Mouse (Mus musculus): Measurements from ENCODE around the gene Cox7a1. TPM values are rescaled to one million over a fixed set of nuclear protein-coding genes. Genes with fewer than 3 reads are reported as not detected.
"Not testable (repeated sequence)": the region's sequence is repeated elsewhere in the genome, so short reads cannot be mapped to it uniquely, and the experiment has no call there.

Cox7a1 gene
- polyA plus RNA-seq, 1 experiment = 21.7 TPM

GRCm38 (mm10) chr7:30199498-30200139 is 15.7 kb downstream of the Cox7a1 start:
- peak overlapping the region; percentile 13 for H3K4me3 ChIP-seq (ENCODE audit: low read depth, low read length)
- TF ChIP-seq EP300 (IDR thresholded peaks at IDR 0.05; ENCODE audit: insufficient read depth, low read depth, low read length) (peak; percentile 55; the same call in 1 of the 2 replicates), POLR2A (IDR thresholded peaks at IDR 0.05; ENCODE audit: insufficient read depth, low read length) (no peak)
- no peaks in the 10 kb centered on the region for H3K9me3 ChIP-seq (replicated peaks; ENCODE audit: control insufficient read depth, insufficient read depth, low read length, poor library complexity, severe bottlenecking)
- H3K27ac ChIP-seq (ENCODE audit: insufficient read depth, low read length) = peak overlapping the region; percentile 88
- peaks cover 6% of the 10 kb centered on the region for H3K4me1 ChIP-seq (ENCODE audit: control insufficient read depth, insufficient read depth, low read length)
- H3K36me3 ChIP-seq (ENCODE audit: control insufficient read depth, insufficient read depth, low read length, poor library complexity, severe bottlenecking) = no peaks in the 10 kb centered on the region
- no peaks in the 10 kb centered on the region for H3K27me3 ChIP-seq (ENCODE audit: control insufficient read depth, insufficient read depth, low read length, poor library complexity, severe bottlenecking)
- peak overlapping the region; percentile 4; the same call in 1 of the 2 replicates for H3K9ac ChIP-seq (ENCODE audit: low read depth, poor library complexity, severe bottlenecking)

- no peaks in the 10 kb centered on the region for H3K27me3 ChIP-seq (ENCODE audit: control insufficient read depth, insufficient read depth, low read length, poor library complexity, severe bottlenecking)
- H3K9me3 ChIP-seq (replicated peaks; ENCODE audit: control insufficient read depth, insufficient read depth, low read length, poor library complexity, severe bottlenecking) = no peaks in the 10 kb centered on the region
- no peak for TF ChIP-seq CTCF (IDR thresholded peaks at IDR 0.05; ENCODE audit: low read depth, low read length)
- TF ChIP-seq POLR2A (IDR thresholded peaks at IDR 0.05; ENCODE audit: insufficient read depth, low read length) = no peak
- H3K27ac ChIP-seq (ENCODE audit: insufficient read depth, low read length) = peak overlapping the region; percentile 88
- H3K36me3 ChIP-seq (ENCODE audit: control insufficient read depth, insufficient read depth, low read length, poor library complexity, severe bottlenecking) = no peaks in the 10 kb centered on the region
- peaks cover 9% of the 10 kb centered on the region for H3K4me1 ChIP-seq (ENCODE audit: control insufficient read depth, insufficient read depth, low read length)
- peak overlapping the region; percentile 4 for H3K9ac ChIP-seq (ENCODE audit: low read depth, poor library complexity, severe bottlenecking)
- H3K4me3 ChIP-seq (ENCODE audit: low read depth, low read length) = no peak overlapping the region; the same call in 1 of the 2 replicates
These were observed 16.3 kb downstream of the Cox7a1 start for GRCm38 (mm10) chr7:30200200-30200599.

DNA sequence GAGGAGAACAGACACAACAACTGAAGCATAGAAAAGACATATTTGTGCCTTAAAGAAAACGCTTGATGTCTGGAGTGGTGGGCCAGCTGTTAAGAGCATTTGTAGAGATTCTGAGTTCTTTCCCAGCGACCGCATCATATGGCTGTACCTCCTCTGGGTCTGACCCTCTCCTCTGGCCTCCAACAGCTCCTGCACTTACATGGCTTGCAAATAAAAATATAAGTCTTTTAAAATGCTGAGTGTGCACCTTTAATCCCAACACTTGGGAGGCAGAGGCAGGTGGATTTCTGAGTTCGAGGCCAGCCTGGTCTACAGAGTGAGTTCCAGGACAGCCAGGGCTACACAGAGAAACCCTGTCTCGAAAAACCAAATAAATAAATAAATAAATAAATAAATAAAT is 16.7 kb downstream of the Cox7a1 start:
- not testable (repeated sequence) for H3K9me3 ChIP-seq (replicated peaks; ENCODE audit: control insufficient read depth, insufficient read depth, low read length, poor library complexity, severe bottlenecking); H3K4me1 ChIP-seq (ENCODE audit: control insufficient read depth, insufficient read depth, low read length); H3K36me3 ChIP-seq (ENCODE audit: control insufficient read depth, insufficient read depth, low read length, poor library complexity, severe bottlenecking); H3K4me3 ChIP-seq (ENCODE audit: low read depth, low read length); H3K27me3 ChIP-seq (ENCODE audit: control insufficient read depth, insufficient read depth, low read length, poor library complexity, severe bottlenecking)
- H3K27ac ChIP-seq (ENCODE audit: insufficient read depth, low read length) = peak overlapping the region; percentile 88; the same call in 1 of the 2 replicates
- peak overlapping the region; percentile 4 for H3K9ac ChIP-seq (ENCODE audit: low read depth, poor library complexity, severe bottlenecking)

DNA sequence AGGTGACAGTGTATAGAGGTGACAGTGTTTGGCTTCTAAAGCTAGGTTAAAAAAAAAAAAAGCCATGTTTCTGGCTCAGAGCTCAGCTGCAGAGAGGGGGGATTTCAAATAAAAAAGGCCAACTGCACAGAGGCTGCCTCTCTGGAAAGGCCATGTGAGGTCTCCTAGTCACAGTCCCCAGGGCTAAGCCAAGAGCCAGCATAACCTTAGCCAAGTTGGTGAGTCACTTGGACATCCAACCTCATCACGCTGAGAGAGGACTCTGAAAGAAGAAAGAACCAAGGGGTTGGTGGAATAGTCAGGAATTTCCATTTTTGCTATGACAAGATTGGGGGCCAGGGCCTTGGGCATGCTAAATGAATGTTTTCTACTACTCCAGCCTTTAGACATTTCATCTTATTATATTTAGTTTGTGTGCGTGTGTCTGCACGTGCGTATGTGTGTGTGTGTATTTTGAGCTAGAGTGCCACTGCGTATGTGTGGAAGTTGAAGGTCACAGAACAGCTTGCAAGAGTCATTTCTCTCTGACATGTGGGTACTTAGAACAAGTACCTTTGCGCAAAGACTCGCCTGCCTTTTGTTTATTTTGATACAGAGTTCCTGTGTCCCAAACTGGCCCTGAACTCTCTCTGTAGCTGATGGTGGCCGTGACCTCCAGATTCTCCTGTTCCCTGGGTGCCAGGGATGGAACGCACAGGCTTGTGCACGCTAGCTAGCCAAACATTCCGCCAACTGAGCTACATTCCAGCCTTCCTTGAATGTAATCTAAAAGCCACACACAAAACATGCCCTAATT is 19.1 kb downstream of the Cox7a1 start:
- Histone ChIP-seq H3K9me3 (replicated peaks; ENCODE audit: control insufficient read depth, insufficient read depth, low read length, poor library complexity, severe bottlenecking) (no peaks in the 10 kb centered on the region), H3K4me1 (ENCODE audit: control insufficient read depth, insufficient read depth, low read length) (peaks cover 7% of the 10 kb centered on the region), H3K36me3 (ENCODE audit: control insufficient read depth, insufficient read depth, low read length, poor library complexity, severe bottlenecking) (no peaks in the 10 kb centered on the region), H3K27ac (ENCODE audit: insufficient read depth, low read length) (no peak overlapping the region), H3K4me3 (ENCODE audit: low read depth, low read length) (no peak overlapping the region), H3K9ac (ENCODE audit: low read depth, poor library complexity, severe bottlenecking) (no peak overlapping the region), H3K27me3 (ENCODE audit: control insufficient read depth, insufficient read depth, low read length, poor library complexity, severe bottlenecking) (no peaks in the 10 kb centered on the region)
- TF ChIP-seq POLR2A (IDR thresholded peaks at IDR 0.05; ENCODE audit: insufficient read depth, low read length) (no peak), EP300 (IDR thresholded peaks at IDR 0.05; ENCODE audit: insufficient read depth, low read depth, low read length) (no peak), CTCF (IDR thresholded peaks at IDR 0.05; ENCODE audit: low read depth, low read length) (no peak)

GRCm38 (mm10) chr7:30204380-30204779 is 20.4 kb downstream of the Cox7a1 start:
- no peak for TF ChIP-seq EP300 (IDR thresholded peaks at IDR 0.05; ENCODE audit: insufficient read depth, low read depth, low read length)
- no peak for TF ChIP-seq CTCF (IDR thresholded peaks at IDR 0.05; ENCODE audit: low read depth, low read length)
- TF ChIP-seq POLR2A (IDR thresholded peaks at IDR 0.05; ENCODE audit: insufficient read depth, low read length) = no peak
- peak overlapping the region; percentile 0; the same call in 1 of the 2 replicates for H3K9ac ChIP-seq (ENCODE audit: low read depth, poor library complexity, severe bottlenecking)
- no peaks in the 10 kb centered on the region for H3K9me3 ChIP-seq (replicated peaks; ENCODE audit: control insufficient read depth, insufficient read depth, low read length, poor library complexity, severe bottlenecking)
- H3K4me3 ChIP-seq (ENCODE audit: low read depth, low read length) = no peak overlapping the region
- peaks cover 7% of the 10 kb centered on the region for H3K4me1 ChIP-seq (ENCODE audit: control insufficient read depth, insufficient read depth, low read length)
- no peaks in the 10 kb centered on the region for H3K27me3 ChIP-seq (ENCODE audit: control insufficient read depth, insufficient read depth, low read length, poor library complexity, severe bottlenecking)
- no peaks in the 10 kb centered on the region for H3K36me3 ChIP-seq (ENCODE audit: control insufficient read depth, insufficient read depth, low read length, poor library complexity, severe bottlenecking)
- no peak overlapping the region for H3K27ac ChIP-seq (ENCODE audit: insufficient read depth, low read length)

- H3K27ac ChIP-seq (ENCODE audit: insufficient read depth, low read length) = no peak overlapping the region
- no peak overlapping the region for H3K9ac ChIP-seq (ENCODE audit: low read depth, poor library complexity, severe bottlenecking)
- no peaks in the 10 kb centered on the region for H3K9me3 ChIP-seq (replicated peaks; ENCODE audit: control insufficient read depth, insufficient read depth, low read length, poor library complexity, severe bottlenecking)
- H3K36me3 ChIP-seq (ENCODE audit: control insufficient read depth, insufficient read depth, low read length, poor library complexity, severe bottlenecking) = no peaks in the 10 kb centered on the region
- peaks cover 7% of the 10 kb centered on the region for H3K4me1 ChIP-seq (ENCODE audit: control insufficient read depth, insufficient read depth, low read length)
- TF ChIP-seq EP300 (IDR thresholded peaks at IDR 0.05; ENCODE audit: insufficient read depth, low read depth, low read length) = no peak
- peak; percentile 44 for TF ChIP-seq CTCF (IDR thresholded peaks at IDR 0.05; ENCODE audit: low read depth, low read length)
- no peak for TF ChIP-seq POLR2A (IDR thresholded peaks at IDR 0.05; ENCODE audit: insufficient read depth, low read length)
- no peaks in the 10 kb centered on the region for H3K27me3 ChIP-seq (ENCODE audit: control insufficient read depth, insufficient read depth, low read length, poor library complexity, severe bottlenecking)
- H3K4me3 ChIP-seq (ENCODE audit: low read depth, low read length) = no peak overlapping the region
These were observed 21.4 kb downstream of the Cox7a1 start for GRCm38 (mm10) chr7:30205383-30205782.

DNA sequence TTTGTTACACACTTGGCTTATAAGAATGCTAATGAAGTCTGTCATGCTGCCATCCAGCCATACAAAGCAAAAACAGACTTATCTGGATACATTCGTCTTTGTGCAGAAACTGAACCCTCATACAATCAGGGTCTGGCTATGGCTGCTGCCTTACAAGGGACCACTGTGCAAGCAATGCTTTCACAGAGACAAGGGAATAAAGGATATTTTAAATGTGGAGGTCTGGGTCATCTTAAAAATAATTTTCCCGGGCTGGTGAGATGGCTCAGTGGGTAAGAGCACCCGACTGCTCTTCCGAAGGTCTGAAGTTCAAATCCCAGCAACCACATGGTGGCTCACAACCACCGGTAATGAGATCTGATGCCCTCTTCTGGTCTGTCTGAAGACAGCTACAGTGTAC is 22.4 kb downstream of the Cox7a1 start:
- H3K9ac ChIP-seq (ENCODE audit: low read depth, poor library complexity, severe bottlenecking); H3K27me3 ChIP-seq (ENCODE audit: control insufficient read depth, insufficient read depth, low read length, poor library complexity, severe bottlenecking); H3K27ac ChIP-seq (ENCODE audit: insufficient read depth, low read length); H3K36me3 ChIP-seq (ENCODE audit: control insufficient read depth, insufficient read depth, low read length, poor library complexity, severe bottlenecking); H3K4me1 ChIP-seq (ENCODE audit: control insufficient read depth, insufficient read depth, low read length); H3K4me3 ChIP-seq (ENCODE audit: low read depth, low read length); H3K9me3 ChIP-seq (replicated peaks; ENCODE audit: control insufficient read depth, insufficient read depth, low read length, poor library complexity, severe bottlenecking): not testable (repeated sequence)
